Mouse (Mus musculus): ENCODE measurements around the gene Tor1aip1.
"Not testable (repeated sequence)": the region's sequence is repeated elsewhere in the genome, so short reads cannot be mapped to it uniquely, and the experiment has no call there.

Gene Tor1aip1

DNA sequence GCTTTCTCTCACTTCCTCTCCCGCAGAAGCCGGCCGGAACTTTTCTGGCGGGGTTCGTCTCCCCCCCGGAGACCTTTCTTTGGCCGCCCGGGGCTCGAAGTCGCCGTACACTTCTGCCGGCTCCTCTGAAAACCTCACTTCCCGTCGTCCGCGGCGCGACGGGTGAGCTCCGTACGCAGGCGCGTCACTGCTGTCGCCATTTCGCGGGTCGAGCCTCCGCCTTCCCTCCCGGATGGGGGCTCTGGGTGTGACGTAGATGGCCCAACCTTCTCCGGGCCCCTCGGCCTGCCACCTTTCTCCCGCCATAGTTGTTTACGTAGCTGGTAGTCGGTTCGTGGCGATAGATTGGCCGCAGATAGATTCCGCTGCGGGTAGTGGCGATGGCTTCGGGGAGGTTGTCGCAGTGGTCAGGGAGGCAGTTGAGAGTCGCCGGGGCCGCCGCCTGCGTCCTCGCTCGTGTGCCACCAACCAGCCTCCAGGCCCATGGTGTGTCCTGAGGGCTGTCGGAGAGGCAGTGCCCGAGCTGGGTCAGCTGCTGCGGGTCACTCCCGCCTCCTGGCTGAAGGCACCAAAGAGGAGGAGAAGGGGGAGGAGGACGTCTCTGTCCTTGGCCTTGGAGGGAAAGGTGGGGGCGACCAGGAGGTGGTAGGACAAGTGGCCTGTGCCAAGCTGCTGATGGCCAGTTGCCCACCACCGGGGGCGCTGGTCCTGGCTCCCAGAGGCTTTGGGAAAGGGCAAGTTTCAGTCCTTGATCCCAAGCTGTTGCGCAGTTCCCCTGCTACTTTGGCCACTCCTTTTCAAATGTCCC is at the start of gene Tor1aip1:
Gene Tor1aip1 (minus strand): TSS at position 551 of the 808 bp plus-strand sequence.
- DNase-seq: peak; percentile 100

DNA sequence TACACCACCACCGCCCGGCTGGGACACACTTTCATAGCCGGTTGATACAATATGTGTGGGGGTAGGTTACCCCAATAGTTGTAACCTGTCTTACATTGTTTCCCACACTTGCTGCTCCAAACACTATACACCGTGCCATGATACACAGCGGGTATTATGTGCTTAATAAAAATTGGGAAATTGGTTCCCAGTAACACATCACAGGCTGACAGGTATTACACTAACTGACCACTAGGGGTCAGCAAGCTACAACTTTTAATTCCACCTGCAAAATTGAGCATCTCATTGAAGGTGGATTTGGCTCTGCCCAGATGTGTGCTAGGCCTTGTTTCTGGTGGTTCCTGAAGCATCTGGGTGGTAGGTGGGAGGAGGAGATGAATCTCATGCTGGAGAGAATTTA is 49.5 kb upstream of the Tor1aip1 start:
- peak; percentile 48 for DNase-seq

DNA sequence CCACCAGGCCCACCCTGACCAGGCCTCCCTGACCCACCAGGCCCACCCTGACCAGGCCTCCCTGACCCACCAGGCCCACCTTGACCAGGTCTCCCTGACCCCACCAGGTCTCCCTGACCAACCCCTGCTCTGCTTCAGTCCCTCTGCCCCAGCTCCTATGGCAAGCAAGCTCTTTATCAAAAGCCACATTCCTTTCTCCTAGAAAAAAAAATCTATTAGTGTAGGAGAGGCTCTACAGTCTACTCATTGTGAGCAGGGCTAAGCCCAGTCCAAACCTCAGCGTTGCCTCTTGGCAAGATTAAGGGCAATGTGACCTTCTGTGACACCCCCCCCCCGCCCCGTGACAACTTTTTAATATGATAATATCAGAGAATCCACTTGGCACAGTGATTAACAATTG is 48.3 kb upstream of the Tor1aip1 start:
- DNase-seq: no peak

DNA sequence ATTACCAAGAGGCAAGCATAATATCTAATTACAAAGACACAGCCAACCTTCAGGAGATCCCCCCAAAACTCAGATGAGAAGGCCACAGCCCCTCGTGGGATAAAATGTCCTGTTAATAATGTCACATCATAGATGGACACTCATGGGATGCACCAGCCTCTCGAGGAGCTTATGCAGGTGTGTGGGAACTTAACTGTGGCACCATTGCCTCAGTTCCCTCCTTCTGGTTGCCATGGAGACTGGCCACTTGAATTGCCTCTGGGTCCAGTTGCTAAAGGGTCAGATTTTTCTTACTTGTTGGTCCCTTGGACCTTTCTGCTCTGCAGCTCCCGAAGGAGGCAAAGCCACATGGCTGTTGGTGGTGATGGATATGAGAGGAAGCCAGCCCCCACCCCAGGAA is 41.4 kb upstream of the Tor1aip1 start:
- DNase-seq: no peak

DNA sequence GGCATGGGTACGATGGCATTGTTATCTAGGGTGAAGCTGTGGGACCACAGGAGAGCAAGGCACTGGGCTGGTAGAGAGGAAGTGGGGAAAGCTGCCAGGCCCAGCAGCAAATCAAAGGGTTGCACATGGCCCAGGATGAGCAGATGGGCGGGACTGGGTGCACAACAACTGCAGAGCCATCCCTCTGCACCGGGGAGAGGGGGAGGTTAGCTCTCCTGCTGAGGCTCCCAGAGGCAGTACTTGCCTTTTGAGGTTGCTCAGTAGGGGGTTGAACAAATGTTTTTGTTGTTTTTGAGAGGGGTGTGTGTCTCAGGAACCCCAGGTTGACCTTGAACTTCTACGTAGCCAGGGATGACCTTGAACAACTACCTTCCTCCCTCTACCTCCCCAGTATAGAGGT is 40.2 kb upstream of the Tor1aip1 start:
- no peak for DNase-seq

DNA sequence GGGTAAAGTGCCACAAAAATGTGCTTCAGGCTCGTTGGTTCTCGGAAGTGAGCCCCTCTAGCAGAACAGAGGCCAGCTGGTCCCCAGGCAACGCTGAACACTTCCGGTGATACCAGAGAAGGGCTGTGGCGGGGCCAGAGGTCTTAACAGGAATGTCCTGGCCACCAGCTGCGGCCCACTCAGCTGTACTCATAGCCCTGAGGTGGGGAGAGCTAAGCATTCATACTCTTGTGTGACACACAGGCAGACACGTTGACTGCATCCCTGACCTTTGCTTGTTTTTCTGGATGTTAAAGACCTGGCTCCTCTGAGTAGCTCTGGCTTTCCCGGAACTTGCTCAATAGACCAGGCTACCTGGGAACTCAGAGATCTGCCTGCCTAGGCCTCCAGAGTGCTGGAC is 38.3 kb upstream of the Tor1aip1 start:
- DNase-seq: peak; percentile 35

DNA sequence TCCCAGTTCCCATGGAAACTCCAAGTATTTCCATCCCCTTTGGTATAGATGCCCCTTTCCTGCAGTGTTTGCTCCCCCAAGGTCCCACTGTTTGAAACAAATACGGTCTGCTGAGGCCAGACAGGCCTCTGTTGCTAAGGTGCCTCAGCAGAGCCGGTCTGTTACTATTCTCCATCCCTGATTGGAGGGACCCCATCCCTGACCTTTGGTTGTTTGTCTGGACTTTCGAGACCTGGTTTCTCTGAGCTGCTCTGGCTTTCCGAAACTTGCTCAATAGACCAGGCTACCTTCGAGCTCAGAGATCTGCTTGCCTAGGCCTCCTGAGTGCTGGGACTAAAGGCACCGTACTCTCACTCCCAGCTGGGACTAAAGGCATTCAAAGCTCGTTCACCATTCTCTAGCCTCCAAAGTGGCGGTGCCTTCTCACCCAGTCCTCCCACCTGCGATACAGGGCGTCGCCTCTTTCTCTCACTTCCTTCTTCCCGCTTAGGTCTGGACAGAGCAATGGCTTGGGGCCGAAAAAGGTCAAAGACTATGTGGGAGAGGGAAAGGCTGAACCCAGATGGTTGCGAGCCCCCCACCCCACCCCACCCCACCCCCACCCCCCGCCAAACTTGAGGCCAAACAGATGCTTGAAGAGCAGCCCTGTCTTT is 37.0 kb upstream of the Tor1aip1 start:
- DNase-seq: no peak

DNA sequence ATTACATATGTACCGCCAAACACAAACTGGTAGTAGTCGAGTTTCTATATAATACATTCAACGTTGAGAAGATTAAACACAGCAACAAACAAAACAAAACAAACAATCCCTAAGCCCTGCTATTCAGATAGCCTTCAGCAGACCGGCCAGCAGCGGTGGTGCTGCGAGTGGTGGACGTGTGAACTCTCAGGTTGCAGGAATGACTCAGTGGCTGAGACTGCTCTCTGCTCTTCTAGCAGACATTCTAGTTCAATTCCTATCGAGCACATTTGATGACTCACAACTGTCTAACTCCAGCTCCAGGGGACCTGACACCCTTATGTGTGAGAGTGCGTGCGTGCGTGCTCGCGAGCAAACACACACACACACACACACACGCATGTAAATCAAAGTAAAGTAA is 33.8 kb upstream of the Tor1aip1 start:
- no peak for DNase-seq

DNA sequence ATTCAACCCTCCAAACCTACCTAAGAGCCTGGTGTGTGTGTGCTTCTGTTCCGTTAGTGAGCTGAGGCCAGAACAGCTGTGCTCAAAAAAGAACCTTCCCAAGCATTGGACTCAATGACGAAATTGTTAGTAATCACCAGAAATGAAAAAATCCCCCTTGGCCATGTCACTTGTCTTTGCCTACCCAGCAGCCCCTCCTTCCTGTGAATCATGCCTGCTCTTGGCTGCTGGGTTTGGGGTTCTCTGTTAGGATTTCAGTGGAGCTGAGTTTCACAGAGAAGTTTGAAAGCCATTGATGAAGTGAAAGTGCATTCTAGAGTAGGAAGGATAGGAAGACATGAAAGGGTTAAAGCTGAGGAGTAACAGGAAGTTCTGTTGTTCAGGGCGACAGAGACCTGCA is 29.9 kb upstream of the Tor1aip1 start:
- DNase-seq: no peak

DNA sequence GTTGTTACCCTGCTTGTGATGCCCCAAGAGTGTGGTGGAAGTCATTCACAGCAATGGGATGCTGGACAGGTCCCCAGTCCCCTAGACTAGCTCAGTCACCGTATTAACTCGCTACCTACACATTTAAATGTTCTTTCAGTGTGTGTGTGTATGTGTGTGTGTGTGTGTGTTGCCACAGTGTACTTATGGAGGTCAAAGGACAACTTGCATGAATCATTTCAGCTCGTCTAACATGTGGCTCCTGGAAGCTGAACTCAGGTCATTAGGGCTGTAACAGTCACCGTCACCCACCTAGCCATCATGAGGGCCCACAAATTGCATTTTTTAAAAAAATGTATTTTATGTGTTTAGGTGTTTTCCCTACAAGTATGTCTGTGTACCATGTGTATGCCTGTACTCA is 25.9 kb upstream of the Tor1aip1 start:
- DNase-seq: no peak

DNA sequence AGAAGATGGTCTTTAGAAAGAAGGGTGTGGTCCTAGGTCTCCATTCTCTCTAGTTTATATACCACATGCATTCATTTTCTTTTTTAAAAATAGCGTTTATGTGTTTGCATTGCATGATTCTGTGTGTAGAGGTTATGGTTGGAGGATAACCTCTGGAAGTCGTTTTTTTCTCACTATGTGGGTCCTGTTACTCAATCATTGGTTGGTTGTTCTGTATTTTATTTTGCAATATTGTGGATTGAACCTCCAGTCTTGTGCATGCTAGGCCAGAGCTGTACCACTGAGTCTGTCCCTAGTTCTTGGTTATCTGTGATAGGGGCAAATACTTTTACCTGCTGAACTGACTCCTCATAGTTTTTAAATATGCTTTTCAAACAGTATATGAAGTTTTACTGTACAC is 21.9 kb upstream of the Tor1aip1 start:
- no peak for DNase-seq

DNA sequence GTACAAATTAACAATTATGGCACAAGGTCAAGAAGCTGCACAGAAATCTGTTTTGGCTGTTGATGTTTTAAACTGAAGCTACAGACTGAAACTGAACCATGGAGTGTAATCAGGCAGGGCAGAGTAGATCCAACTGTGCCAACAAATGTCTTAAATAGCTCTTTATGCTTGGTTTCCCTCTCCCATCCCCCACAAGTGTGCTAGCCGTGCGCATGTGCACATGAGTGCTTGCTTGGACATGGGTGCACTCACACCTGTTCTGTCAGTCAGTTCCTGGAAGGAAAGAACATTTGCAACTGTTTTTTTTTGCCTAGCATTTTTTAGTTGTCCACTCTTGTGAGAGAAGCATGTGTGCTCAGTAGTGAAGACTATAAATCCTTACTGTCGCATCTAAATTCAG is 10.4 kb upstream of the Tor1aip1 start:
- peak; percentile 69 for DNase-seq

DNA sequence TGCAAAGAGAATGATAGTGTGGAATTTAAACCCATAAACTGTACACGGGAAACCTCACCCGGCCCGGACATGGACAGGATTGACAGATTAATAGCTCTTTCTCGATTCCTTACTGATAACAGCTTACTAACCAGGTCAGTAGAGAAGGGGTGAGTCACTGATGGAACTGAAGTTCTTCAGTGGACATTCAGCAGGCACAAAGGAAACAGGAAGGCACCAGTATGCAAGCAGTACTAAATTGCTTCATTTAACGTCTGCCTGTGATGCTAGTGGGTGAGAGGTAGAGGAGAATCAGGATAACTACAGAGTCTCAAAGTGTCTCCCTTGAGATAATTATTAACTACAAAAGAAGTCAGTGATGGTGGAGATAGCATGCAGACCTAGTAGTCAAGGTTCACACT is 7.9 kb upstream of the Tor1aip1 start:
- DNase-seq: no peak

DNA sequence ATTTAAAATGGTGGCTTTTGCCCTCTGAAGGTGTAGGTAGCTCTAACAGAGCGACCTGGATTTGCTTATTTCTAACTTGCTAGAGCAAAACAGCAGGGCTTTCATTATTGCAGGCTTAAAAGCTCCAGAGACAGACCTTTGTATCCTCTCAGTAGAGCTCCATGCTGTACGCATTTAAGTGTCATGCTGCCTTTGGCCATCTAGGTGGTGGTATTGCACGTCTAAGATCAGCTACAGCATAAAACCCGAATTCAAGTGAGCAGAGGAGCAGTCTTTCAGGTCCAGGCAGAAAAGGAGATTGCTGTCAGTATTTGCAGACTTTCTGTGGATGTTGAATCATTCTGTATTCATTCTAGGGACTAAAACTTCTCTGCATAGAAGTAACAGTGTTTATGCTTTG is 6.7 kb upstream of the Tor1aip1 start:
- DNase-seq: peak; percentile 83

DNA sequence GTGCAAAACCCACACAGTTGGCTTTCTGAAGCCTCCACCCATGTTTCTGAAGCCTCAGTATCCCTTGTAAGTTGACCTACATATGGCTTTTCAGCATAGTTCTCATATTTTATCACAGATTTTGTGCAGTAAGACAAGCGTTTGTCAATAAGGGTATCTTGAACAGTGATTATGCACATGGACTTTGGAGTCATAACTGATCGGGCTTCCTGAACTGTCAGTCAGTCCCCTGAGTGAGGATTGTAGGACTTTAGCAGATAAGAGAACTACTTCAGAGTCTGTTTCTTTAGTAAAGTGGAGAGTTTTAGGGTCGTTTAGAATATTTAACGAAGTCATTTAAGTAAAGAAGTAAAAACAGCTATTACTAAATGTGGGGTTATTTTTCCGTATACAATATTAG is 6.2 kb upstream of the Tor1aip1 start:
- no peak for DNase-seq

DNA sequence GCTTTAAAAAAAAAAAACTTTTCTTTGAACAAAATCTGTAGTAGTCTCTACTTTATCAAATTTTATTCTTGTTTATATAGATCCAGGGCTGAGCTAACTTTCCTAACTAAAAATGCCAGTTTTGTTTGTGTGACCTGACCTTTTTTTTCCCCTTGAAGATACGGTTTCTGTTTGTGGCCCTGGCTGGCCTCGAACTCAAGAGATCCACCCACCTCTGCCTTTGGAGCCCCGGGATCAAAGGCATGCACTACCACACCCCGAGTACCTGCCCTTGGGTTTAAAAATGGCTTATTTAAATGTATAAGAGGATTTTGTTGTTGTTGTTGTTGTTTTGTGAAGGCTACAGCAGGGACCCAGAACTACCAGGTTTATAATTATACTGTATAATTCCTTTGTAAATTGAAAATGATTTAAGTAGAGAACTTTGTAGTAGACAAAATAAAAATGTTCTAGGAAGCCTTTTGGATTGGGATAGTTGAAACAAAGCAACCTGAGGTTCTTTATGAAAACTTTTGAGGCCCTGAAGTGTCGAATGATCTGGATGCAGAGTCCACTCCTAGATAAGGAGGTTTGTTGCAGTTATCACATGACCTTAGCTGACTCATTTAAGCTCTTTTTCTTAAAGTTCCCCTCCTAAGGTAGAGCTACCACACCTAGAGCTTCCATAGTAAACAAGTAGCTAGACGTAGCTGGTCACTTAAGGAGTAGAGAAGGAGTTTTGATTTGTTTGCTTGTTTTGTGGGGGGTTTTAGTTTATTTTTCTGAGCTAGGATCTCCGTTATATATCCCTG is 5.4 kb upstream of the Tor1aip1 start:
- DNase-seq: no peak

DNA sequence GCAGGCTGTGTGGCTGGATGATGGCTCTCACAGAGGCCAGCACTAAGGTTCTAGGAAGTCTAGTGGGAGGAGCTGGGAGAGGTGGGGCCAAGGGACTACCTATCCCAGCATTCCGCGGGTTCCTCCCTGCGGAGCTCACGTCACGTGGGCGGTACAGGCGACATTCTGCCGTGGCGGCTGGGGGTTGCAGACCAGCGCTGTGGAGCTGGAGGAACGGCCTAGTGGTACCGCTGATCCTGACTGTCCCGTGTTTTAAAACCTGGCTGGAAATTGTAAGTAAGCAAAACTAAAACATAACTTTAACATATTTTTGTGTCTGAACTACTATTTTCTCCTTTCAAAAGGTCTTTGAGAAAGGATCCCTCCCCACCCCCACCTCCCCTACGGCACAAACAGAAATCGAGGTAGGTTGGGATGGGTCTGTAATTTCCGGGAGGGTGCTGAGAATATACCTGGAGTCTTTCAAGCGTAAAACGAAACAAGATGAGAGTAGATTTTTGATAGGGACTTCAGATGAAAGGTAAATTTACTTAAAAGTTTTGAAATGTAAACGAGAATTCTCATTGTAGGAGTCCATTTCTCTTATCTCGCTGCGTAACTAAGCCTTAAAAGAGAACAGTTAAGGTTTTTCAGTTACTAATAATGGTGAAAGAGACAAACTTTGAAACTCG is 4.6 kb upstream of the Tor1aip1 start:
- peak; percentile 96 for DNase-seq

DNA sequence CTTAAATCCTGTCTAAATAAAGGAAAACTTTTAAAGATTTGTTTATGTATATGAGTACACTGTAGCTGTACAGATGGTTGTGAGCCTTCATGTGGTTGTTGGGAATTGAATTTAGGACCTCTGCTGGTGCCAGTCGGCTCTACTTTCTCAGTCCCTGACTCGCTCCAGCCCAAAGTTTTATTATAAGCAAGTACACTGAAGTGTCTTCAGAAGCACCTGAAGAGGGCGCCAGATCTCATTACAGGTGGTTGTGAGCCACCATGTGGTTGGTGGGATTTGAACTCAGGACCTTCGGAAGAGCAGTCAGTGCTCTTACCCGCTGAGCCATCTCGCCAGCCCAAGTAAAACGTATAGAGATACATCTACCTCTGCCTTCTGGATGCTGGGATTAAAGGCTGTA is 3.7 kb upstream of the Tor1aip1 start:
- not testable (repeated sequence) for DNase-seq

DNA sequence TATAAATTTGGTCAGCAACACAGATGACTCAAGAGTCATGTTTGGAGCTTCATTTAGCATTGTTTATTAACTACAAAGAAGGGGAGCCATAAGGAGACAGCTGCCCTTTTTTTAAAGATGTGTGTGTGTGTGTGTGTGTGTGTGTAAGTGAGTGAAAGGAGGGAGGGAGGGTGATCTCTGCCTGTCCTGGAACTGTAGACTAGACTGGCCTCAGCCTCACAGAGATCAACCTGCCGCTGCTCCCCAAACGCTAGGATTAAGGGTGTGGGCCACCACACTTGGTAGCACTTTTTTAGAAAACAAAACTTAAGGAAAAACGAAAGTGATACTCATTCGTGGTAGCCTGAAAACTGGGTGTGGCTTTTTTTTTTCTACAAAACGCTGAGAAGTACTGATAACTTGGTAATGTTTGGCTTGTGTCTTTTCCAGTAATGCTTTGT is 884 bp upstream of the Tor1aip1 start:
- DNase-seq: peak; percentile 62

DNA sequence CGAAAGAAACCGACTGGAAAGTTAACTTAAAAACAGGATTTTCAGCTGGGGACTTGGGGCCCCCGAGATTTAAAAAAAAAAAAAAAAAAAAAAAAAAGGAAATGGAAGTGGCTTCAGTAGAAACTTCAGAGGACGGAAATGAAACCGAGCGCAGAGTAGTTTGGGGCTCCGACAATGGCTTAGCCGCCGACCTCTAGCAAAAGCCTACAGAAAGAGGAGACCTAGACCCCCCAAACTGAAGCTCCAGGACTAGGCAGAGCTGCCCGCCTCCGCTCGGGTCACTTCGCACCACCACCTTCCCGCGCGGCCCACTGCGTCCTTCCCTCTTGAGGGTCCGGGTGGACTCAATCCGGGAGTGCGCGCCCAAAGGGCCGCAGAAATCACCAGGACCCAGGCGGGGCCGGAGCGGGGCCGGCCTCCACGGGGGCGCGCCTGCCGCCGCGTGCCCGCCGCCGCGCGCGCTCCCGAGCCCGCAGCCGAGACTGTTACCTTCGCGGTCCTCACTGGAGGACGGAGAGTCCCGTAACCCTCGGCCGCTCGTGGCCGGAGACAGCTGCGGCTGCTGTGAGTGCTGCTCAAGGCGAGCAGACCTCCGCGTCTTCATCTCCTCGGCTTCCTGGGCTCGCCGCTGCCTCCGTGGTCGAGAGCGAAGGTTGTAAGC is 881 bp downstream of the Tor1aip1 start, which contains the start of gene Tor1aip2:
Gene Tor1aip2 (plus strand): TSS at position 135 of the 661 bp plus-strand sequence.
- no peak for DNase-seq

DNA sequence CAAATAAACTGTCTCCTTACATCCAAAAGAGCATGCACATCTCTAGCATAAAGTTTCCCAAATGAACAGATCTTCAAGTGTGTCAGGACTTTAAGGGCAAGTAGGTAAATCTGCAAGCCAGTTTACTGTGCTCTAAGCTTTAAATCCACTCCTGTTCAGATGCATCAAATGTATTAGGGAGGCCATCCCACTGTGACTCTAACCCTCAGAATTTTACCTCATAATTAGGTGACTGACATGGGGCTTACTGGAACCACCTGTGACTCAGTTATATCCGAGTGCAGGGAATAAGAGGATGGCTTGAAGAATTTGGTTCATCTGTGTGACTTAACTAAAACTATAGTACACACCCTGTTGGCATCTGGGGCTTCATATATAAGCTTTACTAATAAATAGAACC is 1.6 kb downstream of the Tor1aip1 start:
- DNase-seq: no peak

DNA sequence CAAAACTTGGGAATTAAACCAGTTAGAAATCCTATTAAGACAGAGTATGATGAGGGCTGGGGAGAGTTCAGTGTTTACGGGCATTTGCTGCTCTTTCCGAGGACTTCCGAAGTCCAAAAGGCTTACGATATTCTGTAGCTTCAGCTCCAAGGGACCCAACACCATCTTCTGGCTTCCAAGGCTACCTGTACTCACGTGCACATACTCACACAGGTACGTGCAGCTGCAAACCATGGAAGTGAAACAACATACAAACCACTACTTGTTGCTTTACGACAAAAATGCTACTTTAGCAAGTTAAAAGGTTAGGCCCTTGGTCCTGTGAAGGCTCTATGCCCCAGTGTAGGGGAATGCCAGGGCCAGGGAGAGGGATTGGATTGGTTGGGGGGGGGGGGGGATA is 2.4 kb downstream of the Tor1aip1 start:
- DNase-seq: no peak
